Mouse (Mus musculus): ENCODE data around the gene Neurod4.

- TF ChIP-seq CTCF (conservative IDR thresholded peaks at IDR 0.05; ENCODE audit: low read length) (no peak), NANOG (IDR thresholded peaks at IDR 0.05; ENCODE audit: borderline replicate concordance, low read length) (no peak), POU5F1 (IDR thresholded peaks at IDR 0.05; ENCODE audit: borderline replicate concordance, low read length) (no peak)
Observed at GRCm38 (mm10) chr10:130322062-130322461, 42.0 kb upstream of the Neurod4 start.

Data from E14TG2a.4 (cell line).